In the genomic region with DNA sequence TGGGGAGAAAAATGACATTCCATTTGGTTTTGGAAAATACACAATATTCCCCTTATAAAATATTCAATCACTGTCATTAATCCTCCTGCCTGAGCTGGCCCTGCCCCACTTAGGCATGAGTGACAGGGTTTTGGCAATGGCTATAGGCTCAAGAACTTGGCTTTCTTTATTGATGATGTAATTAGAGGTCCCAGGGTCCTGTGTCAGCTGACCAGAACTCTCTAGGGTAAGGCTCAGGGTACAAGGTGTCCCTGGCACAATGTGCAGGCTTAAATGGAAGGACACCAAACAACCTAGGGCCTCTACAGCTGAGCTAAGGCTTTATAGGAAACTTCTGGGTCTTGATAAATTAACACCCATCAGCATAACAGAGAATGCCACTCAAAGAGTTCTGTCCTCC, we compare ENCODE assay signal across 19 mouse cellular contexts.
DNase-seq lines count a peak whose midpoint lies in the region; ATAC-seq and TF ChIP-seq lines count a peak whose summit lies in the region.
"Had no signal": no experiment of that assay in that cellular context is flagged by ENCODE, and none has a peak within 500 bp of the region (broad histone marks: within the 10 kb centered on the region; RNA-seq: fewer than 3 reads in every experiment).

No protein-coding gene starts in this region.

- no peaks in the 10 kb centered on the region for H3K9me3 ChIP-seq in heart, postnatal 0 days (replicated peaks; ENCODE audit: control insufficient read depth, low read length)
- no peaks in the 10 kb centered on the region for H3K9me3 ChIP-seq in midbrain, postnatal 0 days (ENCODE audit: low read length)
- no peaks in the 10 kb centered on the region for H3K9me3 ChIP-seq in midbrain, embryonic 11.5 days (ENCODE audit: control insufficient read depth, low read length)
- H3K9me3 ChIP-seq: forebrain, embryonic 12.5 days; heart, embryonic 10.5 days; midbrain, embryonic 10.5 days; neural tube, embryonic 12.5 days had no signal

- H3K4me3 ChIP-seq in heart, postnatal 0 days (ENCODE audit: low read depth, low read length), result no peak overlapping the region
- H3K4me3 ChIP-seq in midbrain, postnatal 0 days (ENCODE audit: low read depth, low read length), result no peak overlapping the region
- no peak overlapping the region for H3K4me3 ChIP-seq in midbrain, embryonic 11.5 days (ENCODE audit: low read depth, low read length)
- H3K4me3 ChIP-seq in brown adipose tissue, adult 24 weeks (ENCODE audit: insufficient read depth, low read depth, low read length), result no peak overlapping the region
- H3K4me3 ChIP-seq: forebrain, embryonic 12.5 days; heart, embryonic 10.5 days; midbrain, embryonic 10.5 days; neural tube, embryonic 12.5 days had no signal

- no peak overlapping the region for H3K9ac ChIP-seq in heart, postnatal 0 days (replicated peaks; ENCODE audit: low read depth, low read length)
- H3K9ac ChIP-seq in midbrain, postnatal 0 days (replicated peaks; ENCODE audit: low read length, poor library complexity, severe bottlenecking), result no peak overlapping the region
- no peak overlapping the region for H3K9ac ChIP-seq in midbrain, embryonic 11.5 days (ENCODE audit: low read length)
- H3K9ac ChIP-seq: forebrain, embryonic 12.5 days; neural tube, embryonic 12.5 days had no signal

- no peaks in the 10 kb centered on the region for H3K4me1 ChIP-seq in heart, postnatal 0 days (ENCODE audit: control insufficient read depth, insufficient read depth)
- H3K4me1 ChIP-seq in midbrain, postnatal 0 days (ENCODE audit: insufficient read depth, low read length), result no peaks in the 10 kb centered on the region
- H3K4me1 ChIP-seq in midbrain, embryonic 11.5 days (ENCODE audit: control insufficient read depth, insufficient read depth, low read length), result no peaks in the 10 kb centered on the region
- H3K4me1 ChIP-seq in brown adipose tissue, adult 24 weeks (ENCODE audit: control insufficient read depth, insufficient read depth, insufficient read length, low read length), result peaks cover 3% of the 10 kb centered on the region; the same call in 1 of the 2 replicates
- H3K4me1 ChIP-seq: forebrain, embryonic 12.5 days; heart, embryonic 10.5 days; neural tube, embryonic 12.5 days had no signal

- no peaks in the 10 kb centered on the region for H3K36me3 ChIP-seq in heart, postnatal 0 days (replicated peaks; ENCODE audit: control insufficient read depth, insufficient read depth, low read length)
- no peaks in the 10 kb centered on the region for H3K36me3 ChIP-seq in midbrain, postnatal 0 days (ENCODE audit: insufficient read depth, low read length)
- H3K36me3 ChIP-seq in midbrain, embryonic 11.5 days (ENCODE audit: control insufficient read depth, insufficient read depth, low read length), result no peaks in the 10 kb centered on the region
- H3K36me3 ChIP-seq: forebrain, embryonic 12.5 days; heart, embryonic 10.5 days; midbrain, embryonic 10.5 days; neural tube, embryonic 12.5 days had no signal

- peak; percentile 41; the same call in 1 of the 2 replicates for ATAC-seq in heart, postnatal 0 days (ENCODE audit: insufficient read depth, low read depth)
- no peak for ATAC-seq in midbrain, postnatal 0 days (ENCODE audit: low FRiP score)
- ATAC-seq in midbrain, embryonic 11.5 days (ENCODE audit: low FRiP score), result no peak
- ATAC-seq: inflammation-experienced regulatory T-cells, adult 6 months had no signal

- no peak for TF ChIP-seq EP300 in heart, postnatal 0 days (IDR thresholded peaks at IDR 0.05; ENCODE audit: low read depth)

- H3K4me2 ChIP-seq in heart, postnatal 0 days (ENCODE audit: low read depth, low read length), result no peak overlapping the region
- H3K4me2 ChIP-seq in midbrain, postnatal 0 days (ENCODE audit: low read depth, low read length, poor library complexity, severe bottlenecking), result no peak overlapping the region
- H3K4me2 ChIP-seq in midbrain, embryonic 11.5 days, result no peak overlapping the region
- H3K4me2 ChIP-seq: forebrain, embryonic 12.5 days; liver, embryonic 11.5 days; neural tube, embryonic 12.5 days had no signal

- intact Hi-C loops in heart, postnatal 25 days (cut with DNase I), result no loop called here

- H3K27me3 ChIP-seq in heart, postnatal 0 days (ENCODE audit: control insufficient read depth, insufficient read depth, low read length), result no peaks in the 10 kb centered on the region
- no peaks in the 10 kb centered on the region for H3K27me3 ChIP-seq in midbrain, postnatal 0 days (ENCODE audit: insufficient read depth, low read length)
- H3K27me3 ChIP-seq in midbrain, embryonic 11.5 days (ENCODE audit: control insufficient read depth, insufficient read depth, low read length), result no peaks in the 10 kb centered on the region
- H3K27me3 ChIP-seq: forebrain, embryonic 12.5 days; neural tube, embryonic 12.5 days had no signal

- DNase-seq in heart, postnatal 0 days (ENCODE audit: low spot score), result no peak
- DNase-seq in heart, postnatal 25 days (ENCODE audit: low spot score), result no peak
- DNase-seq in midbrain, postnatal 0 days (ENCODE audit: low spot score), result peak; percentile 32
- no peak for DNase-seq in midbrain, embryonic 11.5 days (ENCODE audit: low spot score, missing footprints)
- no peak for DNase-seq in thymus, postnatal 14 days
- DNase-seq in spleen, adult 12 weeks (ENCODE audit: low spot score), result no peak
- DNase-seq: cerebellum, adult 8-10 months; gastrocnemius, postnatal 10 days; kidney, postnatal 4 days; right cerebral cortex, adult 18-20 months; thymus, adult 18-20 months had no signal

- H3K27ac ChIP-seq in heart, postnatal 0 days (ENCODE audit: low read depth), result no peak overlapping the region
- H3K27ac ChIP-seq in midbrain, postnatal 0 days (ENCODE audit: low read depth, low read length), result no peak overlapping the region
- no peak overlapping the region for H3K27ac ChIP-seq in midbrain, embryonic 11.5 days (ENCODE audit: low read depth, low read length)
- peak overlapping the region; percentile 97 for H3K27ac ChIP-seq in brown adipose tissue, adult 24 weeks (replicated peaks; ENCODE audit: low read depth, low read length)
- H3K27ac ChIP-seq: forebrain, embryonic 12.5 days; heart, embryonic 10.5 days; macrophage; midbrain, embryonic 10.5 days; neural tube, embryonic 12.5 days had no signal

- TF ChIP-seq CTCF in heart, postnatal 0 days (IDR thresholded peaks at IDR 0.05; ENCODE audit: low read depth), result no peak
- TF ChIP-seq CTCF in midbrain, postnatal 0 days (IDR thresholded peaks at IDR 0.05), result no peak
